Mouse (Mus musculus): ENCODE results near the gene Syvn1.
"Not testable (repeated sequence)": the region's sequence is repeated elsewhere in the genome, so short reads cannot be mapped to it uniquely, and the experiment has no call there.

Syvn1 gene

DNA sequence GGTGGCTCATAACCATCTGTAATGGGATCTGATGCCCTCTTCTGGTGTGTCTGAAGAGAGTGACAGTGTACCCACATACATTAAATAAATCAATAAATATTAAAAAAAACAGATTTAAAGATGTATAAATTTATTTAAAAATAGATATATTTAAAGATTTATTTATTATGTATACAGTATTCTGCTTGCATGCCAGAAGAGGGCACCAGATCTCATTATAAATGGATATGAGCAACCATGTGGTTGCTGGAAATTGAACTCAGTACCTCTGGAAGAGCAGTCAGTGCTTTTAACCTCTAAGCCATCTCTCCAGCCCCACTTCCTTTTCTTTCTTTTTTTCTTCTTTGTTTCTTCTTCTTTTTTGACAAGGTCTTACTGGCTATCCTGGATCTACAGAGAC lies 6.4 kb upstream of the Syvn1 start:
- DNase-seq (ENCODE audit: extremely low spot score), result no peak

DNA sequence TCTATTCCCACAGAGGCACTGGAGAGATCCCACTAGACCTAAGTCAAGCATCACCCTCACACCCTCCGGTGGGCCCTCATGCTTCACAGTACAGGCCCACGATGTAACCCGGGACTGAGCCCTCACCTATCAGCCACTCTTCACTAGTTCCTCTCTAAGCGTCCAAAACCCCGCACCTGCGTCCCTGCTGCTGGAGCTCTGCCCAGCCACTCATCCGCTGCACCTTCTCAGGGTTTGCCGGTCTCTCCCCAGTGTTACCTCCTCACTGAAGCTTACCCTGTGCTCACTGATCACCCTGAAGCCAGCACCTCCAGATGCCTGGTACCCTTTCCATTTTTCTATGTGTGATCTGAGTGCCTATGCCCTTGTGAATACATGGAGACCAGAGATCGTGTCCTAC lies 4.1 kb upstream of the Syvn1 start:
- no peak for DNase-seq (ENCODE audit: extremely low spot score)

DNA sequence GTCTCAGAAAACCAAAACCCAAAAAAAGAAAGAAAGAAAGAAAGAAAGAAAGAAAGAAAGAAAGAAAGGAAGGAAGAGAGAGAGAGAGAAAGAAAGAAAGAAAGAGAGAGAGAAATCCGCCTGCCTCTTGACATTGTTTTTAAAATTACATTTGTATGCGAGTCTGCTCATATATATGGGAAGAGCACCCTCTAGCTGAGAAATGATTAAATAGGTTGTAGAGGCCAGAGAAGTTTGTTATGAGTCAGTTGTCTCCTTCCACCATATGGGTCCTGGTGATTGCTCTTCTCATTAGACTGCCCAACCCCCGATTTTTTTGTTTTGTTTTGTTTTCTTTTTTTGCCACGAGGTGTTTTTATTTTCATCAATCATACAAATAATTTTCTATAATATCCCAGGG lies 2.3 kb upstream of the Syvn1 start:
- DNase-seq (ENCODE audit: extremely low spot score), result not testable (repeated sequence)

DNA sequence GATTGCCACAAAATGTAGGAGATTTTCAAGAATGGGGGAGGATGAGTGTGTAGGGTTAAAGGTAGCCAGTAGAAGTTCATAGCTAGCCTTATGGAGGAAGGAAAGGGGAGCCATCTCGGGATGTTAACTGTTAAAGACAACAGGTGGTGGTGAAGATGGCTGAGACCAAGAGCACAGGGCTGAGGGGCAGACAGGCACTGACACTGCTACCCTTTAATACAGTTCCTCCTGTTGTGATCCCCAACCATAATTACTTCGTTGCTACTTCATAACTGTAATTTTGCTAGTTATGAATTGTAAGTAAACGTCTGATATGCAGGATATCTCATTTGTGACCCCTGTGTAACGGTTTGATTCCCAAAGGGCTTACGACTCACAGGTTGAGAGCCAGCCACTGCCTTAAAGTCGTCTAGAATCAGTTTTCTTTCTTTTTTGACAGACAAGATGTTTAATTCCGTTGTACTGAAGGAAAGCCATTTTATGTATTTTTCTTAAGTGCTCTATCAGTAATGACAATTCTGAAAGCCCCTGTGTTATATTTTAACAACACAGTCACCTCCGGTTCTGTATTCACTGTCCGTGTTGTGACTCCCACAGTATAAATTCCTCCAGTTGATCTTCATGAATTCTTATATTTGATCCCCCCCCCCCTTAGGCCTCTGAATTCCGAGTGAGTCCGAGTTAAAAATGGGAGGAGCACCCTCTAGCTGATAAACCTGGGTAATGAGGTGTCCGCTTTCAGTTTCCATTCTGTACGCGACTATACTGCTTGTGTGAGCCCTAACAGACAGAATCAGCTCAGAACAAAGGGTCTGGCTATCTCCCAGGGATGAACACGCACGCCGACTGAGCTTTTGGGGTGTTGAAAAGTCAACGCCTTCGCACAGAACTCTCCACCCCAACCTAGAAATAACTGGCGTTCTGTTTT lies 746 bp upstream of the Syvn1 start:
- no peak for DNase-seq (ENCODE audit: extremely low spot score)

DNA sequence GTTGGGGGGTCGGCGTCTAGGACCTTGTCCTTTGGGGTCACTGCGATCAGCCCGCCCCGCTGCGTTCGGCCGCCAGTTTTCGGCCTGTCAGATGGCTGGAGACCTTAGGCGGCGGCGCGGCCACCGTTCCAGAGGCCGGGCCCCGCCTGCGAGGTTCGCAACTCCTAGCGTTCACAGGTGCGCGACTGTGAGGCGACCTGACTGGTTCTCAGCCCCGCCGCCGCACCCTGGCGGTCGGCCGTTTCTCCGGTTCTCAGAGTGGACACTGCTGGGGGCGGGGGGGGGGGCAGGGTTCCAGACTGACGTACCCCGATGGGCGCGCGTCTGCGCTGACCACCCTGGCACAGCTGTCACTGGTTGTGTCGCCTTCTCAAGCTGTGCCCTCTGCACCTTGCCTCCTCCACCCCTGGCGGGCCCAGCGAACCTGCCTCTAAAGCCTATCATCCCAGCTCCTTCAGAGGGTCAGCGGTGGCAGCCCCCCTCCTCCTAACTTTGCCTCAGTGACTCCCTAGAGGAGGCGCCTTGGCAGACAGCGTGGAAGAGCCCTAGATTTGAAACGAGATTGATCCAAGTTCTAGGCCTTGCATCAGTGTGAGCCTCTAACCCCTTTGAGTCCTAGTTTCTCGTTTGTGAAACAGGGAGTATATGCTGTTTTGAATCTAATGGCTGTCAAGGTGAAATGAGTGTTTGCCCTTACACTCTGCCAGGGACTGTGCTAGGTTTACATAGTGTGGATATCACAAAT lies 950 bp downstream of the Syvn1 start:
- no peak for DNase-seq (ENCODE audit: extremely low spot score)

DNA sequence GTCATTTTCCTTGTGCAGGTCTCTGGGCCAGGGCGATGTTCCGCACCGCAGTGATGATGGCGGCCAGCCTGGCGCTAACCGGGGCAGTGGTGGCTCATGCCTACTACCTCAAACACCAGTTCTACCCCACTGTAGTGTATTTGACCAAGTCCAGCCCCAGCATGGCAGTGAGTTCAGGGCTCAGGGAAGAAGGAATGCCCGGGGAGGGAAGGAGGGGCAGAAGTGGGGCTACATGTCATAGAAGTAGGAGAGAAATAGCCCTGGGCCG lies 1.5 kb downstream of the Syvn1 start:
- DNase-seq (ENCODE audit: extremely low spot score), result no peak

DNA sequence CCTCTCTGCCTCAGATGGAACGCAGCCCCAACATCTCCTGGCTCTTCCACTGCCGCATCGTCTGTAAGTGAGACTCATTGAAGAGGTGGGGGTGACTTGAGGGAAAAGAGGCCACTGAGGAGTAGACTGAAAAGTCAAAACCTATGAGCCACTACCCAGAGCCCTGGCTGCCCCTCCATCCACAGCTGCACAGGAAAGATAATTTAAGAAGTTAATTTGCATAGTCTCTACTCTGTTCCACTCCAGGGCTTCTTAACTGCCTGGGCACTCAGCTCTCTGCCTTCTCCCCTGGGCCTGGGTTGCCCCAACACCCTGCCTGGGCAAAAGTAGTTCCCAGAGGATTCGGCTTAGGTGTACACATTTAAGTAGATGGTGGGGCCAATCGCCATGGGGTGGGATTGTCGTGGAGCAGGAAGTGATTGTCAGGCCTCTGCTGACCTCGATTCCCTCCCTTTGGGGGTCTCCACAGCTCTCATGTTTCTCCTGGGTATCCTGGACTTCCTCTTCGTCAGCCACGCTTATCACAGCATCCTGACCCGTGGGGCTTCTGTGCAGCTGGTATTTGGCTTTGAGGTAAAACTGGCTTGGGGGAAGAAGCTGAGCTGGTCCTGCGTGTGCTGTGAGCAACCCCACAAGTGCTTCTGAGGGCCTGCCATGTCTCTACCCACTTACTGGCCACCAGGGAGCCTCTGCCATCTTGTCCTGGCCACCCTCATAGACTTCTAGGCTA lies 2.5 kb downstream of the Syvn1 start:
- DNase-seq (ENCODE audit: extremely low spot score), result no peak

DNA sequence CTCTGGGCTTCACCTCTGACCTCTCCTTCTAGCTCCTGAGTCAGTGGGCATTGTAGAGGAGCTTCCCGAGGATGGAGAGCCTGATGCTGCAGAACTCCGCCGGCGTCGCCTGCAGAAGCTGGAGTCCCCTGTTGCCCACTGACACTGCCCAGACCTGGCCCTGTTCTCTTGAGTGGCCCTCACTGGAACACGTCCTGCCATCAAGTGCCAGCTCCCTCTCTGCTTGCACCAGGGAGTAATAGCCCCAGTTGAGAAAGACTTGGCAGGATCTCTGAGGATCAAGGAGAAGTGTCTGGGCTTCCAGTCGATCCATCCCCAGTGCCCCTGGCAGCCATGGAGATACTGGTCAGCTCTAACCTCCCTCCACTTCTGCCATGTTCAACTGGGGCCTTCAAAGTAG lies 6.1 kb downstream of the Syvn1 start:
- DNase-seq (ENCODE audit: extremely low spot score), result no peak

DNA sequence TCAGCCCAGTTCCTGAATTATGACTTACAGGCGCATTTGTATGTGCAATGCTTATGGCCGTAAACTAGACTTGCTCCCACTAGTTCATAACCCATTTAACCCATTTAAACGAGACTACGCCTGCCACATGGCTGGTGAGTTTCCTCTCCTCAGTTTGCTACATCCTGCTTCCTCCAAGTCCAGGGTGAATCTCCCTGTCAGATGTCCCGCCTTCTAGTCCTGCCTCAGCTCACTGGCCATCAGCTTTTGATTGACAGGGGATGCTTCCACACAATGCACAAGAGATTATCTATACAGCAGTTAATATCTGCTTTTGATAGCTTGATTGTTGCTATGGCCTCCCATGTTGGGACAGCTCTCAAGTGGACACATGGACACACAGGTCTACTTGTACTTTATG lies 7.9 kb downstream of the Syvn1 start:
- no peak for DNase-seq (ENCODE audit: extremely low spot score)

DNA sequence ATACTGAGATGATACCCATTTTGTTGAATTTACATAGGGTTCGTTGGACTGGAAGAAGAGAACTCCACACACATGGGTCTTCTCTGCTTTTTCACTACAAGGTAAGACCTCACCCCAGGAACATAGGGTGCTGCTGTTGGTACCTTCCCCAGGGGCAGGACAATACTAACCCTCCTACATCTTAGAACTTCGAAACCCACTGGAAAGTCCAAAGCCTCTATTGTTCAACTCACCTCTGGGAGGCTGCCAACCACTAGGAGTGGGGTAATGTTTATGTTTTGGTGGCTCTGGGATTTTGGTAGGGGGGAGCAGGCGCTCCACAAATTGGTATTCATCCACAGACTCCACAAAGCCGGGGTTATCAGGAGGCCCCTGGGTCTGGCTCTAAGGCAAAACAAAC lies 10.3 kb downstream of the Syvn1 start:
- no peak for DNase-seq (ENCODE audit: extremely low spot score)

DNA sequence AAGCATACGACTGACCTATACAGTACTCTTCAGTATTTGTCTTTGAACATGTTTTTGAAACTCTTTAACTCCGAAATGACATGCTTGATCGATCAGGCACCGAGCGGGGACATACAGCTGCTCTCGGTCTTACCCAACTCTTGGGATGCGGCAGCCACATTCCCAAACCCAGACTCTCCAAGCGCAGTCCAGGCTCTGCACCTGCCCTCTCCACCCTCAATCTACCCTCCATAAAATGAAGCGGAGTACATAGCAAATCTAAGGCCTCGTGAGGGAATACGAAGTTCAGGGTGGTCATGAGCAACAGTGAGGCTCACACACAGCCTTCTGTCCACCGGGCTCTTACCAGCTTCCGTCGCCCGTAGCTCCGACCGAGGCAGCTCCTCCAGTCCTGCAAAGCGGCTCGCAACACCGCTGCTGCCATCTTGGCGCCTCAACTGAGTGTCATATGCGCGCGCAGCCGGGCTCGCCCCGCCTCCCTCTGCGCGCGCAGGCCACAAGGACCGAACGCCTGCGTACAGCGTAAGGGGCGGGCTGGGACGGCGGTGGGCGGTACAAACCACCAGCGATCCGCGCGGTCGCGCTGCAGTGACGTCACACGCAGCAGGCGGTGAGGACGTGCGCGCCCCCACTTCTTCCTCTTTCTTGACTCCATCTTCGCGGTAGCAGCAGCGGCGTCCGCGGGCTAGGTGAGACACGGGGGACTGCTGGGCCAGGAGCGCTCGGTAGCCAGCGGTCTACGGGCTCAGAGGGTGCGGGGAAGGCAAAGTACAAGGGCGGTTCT lies 11.1 kb downstream of the Syvn1 start, which contains the start of the genes Mrpl49 and Fau:
Mrpl49 (minus strand) TSS at position 473 of the 784 bp plus-strand sequence.
Fau (plus strand) TSS at position 532 of the 784 bp plus-strand sequence.
- DNase-seq (ENCODE audit: extremely low spot score), result peak; percentile 98

DNA sequence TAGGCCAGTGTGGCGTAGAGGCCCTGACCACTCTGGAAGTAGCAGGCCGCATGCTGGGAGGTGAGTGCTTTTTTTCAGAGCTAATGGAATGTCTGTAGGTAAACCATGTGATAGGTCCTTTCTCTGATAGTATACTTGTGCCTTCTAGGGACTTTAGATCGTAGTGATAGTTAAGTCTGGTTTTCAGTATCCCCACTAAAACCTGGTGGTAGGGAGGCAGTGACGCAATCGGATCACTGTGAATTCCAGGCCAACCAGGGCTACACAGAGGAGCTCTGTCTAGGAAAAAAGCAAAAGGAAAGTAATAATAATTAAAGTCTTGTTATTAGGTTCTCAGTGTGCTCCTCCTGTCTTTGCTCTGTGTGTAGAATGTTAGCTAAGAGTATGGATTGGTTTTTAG lies 12.1 kb downstream of the Syvn1 start:
- DNase-seq (ENCODE audit: extremely low spot score), result no peak

DNA sequence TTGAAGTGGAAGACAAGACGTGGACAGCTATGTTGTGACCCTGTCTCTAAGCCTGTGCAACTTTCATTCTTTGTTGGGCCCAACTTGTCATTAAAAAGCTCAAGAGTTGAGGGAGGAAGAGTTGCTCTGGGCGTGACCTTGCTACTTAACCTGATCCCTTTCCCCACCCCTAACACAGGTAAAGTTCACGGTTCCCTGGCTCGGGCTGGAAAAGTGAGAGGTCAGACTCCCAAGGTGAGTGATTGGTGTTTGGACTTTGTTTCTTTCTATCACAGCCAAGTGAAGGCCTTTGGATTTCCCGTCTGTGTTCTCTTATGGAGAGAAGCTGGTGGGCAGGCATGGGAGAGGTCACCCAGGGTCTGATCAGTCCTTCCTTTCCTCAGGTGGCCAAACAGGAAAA lies 12.6 kb downstream of the Syvn1 start:
- DNase-seq (ENCODE audit: extremely low spot score), result no peak

DNA sequence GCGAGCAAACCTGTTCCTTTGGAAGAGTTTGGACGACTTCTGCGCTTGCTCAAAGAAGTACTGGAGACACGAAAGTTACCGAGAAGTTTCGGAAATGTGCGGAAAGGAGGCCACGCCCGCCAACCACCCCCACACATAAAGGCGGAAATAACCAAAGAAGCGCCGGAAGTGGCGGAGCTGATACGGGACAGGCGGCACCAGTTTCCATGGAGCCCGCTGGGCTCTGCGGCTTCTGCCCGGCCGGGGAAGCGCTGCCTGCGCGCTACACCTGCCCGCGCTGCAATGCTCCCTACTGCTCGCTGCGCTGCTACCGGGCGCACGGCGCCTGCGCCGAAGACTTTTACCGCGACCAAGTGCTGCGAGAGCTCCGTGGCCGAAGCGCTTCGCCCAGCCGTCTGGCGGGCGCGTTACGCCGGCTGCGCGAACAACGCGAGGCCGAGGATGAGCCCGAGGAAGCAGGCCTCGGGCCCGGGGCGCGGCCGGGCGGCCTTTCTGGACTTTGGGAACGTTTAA lies 14.7 kb downstream of the Syvn1 start, which contains the start of gene Znhit2:
Znhit2 (plus strand) TSS at position 172 of the 513 bp plus-strand sequence.
- DNase-seq (ENCODE audit: extremely low spot score), result peak; percentile 91

DNA sequence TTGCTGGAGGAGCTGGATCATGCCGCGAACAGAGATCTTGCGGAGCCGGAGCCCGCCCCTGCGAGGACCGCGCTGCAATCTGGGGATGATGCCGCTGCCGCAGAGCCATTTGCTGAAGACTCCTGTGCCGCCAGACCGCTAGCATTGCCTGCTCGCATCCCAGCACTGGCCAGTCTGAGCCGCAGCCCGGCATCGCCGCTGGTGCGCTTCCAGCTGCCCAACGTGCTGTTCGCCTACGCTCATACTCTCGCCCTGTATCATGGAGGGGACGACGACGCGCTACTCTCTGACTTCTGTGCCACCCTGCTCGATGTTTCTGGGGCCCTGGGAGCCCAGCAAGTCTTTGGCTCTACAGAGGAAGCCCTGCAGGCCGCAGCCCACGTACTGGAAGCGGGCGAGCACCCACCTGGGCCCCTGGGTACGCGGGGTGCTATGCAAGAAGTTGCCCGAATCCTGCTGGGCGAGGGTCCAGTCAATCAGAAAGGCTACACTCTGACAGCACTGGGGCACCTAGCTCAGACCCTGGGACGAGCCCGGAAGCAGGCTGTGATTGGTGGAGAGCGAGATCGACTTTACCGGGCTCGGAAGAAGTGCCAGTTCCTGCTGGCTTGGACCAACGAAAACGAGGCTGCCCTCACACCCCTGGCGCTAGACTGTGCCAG lies 15.4 kb downstream of the Syvn1 start:
- peak; percentile 42 for DNase-seq (ENCODE audit: extremely low spot score)

DNA sequence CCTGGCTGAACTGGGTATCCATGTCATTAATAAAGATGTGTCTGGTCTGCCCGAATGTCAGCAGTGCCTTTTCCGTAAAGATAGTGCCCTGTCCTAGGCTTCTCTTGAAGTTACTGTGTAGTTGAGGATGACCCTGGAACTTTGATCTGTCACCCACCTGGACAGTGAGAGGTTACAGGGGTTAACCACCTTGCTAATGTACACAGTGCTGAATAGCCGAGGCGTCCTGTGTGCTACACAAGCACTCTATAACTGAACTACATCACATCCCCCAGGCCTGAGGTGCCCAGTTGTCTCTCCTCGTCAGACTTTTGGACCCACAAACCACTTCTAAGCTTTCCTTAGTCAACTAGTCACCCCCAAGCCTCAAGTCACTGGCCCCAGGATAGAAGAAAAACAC lies 16.0 kb downstream of the Syvn1 start:
- DNase-seq (ENCODE audit: extremely low spot score), result no peak

DNA sequence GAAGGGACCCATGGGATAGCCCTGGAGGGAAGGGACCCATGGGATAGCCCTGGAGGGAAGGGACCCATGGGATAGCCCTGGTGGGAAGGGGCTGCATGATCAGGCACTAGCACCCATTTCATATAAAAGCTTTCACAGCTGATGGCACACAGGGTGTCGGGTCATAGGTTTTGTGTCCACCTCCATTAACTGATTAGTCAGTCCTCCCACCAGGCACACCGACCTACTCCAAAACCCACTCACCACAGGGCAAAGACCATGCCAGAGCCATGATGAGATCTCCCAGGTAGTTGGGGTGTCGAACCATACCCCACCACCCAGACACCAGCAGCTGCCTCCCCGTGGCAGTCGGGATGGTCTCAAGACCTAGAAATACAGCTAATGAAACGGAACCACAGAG lies 16.7 kb downstream of the Syvn1 start:
- DNase-seq (ENCODE audit: extremely low spot score), result no peak

DNA sequence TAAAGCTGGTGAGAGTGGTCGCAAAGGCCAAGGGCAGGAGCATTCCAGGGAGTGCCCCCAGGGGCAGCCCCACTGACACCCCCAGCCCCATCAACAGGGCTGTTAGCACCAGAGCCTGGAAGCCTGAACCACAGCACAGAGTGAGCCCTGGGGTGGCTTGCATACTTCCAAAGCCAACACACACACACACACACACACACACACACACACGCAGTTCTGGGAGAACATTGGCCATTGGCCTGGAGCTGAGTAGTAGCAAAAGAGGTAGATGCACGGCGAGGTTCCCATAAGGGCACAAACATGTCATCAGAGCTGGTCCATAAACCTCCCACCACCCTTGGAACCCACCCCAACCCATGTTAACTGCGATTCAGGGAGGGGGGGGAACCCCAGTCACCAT lies 20.2 kb downstream of the Syvn1 start:
- DNase-seq (ENCODE audit: extremely low spot score), result no peak

DNA sequence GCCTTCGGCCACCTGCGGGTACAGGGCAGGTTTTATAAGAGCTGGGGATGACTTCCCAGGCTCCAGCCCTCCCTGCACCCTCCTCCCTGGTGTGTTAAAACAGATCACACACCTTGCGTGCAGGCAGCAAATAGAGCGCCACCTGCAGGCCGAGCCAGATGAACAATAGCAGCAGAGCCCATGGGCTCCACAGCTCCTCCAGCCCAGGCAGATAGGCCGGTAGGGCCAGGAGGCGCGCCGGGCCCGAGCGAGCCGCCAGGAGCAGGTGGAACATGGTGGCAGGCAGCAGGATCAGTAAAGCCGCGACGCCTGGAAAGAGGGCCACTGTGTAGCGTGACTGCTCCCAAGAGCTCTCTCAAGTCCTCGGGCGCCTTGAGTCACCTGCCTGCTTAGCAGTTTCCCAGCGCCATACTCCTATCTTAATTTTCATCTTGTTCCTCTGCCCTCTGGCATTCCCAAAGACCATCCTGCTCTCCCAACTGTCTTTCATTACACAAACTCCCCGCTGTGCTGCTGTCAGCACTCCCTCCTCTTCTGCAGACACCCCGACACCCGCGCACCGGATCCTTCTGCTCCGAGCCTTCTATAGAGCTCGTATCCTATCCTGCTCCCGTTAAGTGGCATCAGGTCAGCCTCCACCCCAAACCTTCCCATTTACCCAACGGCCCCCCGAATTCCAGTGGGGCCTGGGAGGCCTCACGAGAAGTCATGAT lies 20.8 kb downstream of the Syvn1 start:
- DNase-seq (ENCODE audit: extremely low spot score), result peak; percentile 87

DNA sequence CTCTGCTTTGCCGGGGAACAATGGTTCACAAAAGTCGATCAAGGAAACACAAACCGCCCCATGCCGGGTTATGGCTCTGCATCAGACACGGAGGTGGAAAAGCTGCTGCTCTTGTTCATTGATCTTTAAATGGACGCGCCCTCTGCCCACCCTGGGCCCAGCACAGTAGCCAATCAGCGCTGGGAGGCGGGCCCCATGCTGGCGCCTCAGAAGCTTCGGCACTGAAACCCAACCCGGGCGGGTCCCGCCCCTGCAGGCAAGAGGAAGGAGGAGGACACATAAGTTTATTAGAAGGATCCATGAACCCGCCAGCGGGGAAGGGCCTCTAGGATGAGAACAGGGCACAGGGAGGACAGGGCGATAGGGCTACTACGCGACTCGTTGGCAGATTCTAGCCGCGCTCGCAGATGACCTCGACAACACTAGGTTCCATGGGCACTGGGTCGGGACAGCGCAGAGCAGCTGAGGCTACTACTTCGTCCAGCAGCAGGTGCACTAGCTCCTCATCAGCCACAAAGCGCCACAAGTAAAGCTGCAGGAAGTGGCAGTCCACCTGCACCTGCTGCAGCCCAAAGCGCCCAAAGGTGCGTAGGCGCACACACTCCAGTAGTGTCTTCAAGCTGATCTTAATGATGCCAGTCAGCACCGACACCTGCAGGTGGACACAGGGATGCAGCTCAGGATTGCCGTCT lies 21.5 kb downstream of the Syvn1 start, which contains the start of gene Tm7sf2:
Tm7sf2 (minus strand) TSS at position 650 of the 692 bp plus-strand sequence.
- DNase-seq (ENCODE audit: extremely low spot score), result peak; percentile 89

All from embryo, embryonic 9.5 days (tissue).